Mouse (Mus musculus) large intestine, adult 2 months (tissue): ENCODE measurements around the gene 2810408A11Rik. TPM values are rescaled to one million over a fixed set of nuclear protein-coding genes. Genes with fewer than 3 reads are reported as not detected.

ENCODE experiments used
- DNase-seq: peaks from one replicate; pipeline ENCODE4 v3.0.0-alpha.2; 2012; ENCODE audit warnings: low read depth, low spot score
- WGBS: fragments of 180-500 bp; shearing (Covaris S2); methylation state at CpG from one replicate; pipeline ENCODE4 v1.1.7; 2018; 5-methylcytosine and 5-hydroxymethylcytosine counted together
- polyA plus RNA-seq: library from polyadenylated mRNA; depleted of rRNA; stranded (reverse); fragments of >200 nt; gene quantifications from 2 replicates; pipeline ENCODE4 v1.2.3, GENCODE M21; 2012; rRNA removed

Gene 2810408A11Rik
- polyA plus RNA-seq, 1 experiment = 3.0 TPM

DNA sequence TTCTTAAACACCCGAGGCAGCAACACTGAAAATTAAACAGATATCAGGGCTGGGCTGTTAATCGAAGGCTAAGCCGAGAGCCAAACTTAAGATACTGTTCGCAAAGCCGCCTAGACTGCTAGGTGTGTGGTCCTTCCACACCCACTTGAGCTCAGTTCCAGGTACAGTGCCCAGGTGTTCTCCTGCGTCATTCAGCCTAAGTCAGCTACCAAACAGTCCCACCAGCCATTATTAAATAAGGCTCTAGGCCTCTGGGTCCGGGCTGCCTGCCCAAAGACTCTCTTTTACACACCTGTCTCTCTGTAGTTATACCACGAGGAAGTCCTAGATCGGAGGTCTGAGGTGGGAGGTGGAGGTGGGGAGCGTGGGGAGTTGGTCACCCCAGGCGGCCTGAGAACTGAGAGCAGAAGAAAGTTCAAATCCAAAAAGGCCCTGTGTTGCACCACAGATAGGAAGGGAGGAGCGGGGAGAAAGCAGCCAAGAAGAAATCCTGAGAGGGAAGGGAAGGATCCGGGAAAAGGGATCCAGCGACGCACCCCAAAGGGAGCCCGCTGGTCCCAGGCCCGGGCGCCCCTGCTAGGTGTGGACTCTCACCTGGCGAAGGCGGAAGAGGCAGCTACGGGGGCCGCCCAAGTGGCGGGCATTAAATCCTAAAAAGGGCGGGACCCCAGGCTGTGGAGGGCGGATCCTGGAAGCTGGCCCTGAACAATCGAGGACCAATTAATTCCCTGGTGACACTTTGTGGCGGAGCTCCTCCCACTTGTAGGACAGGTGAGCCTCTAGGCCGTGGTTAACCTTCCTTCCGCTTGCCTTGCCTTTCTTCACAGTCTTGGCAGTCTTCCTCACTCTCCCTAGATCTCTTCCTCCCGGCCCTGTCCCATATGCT lies 42.4 kb downstream of the 2810408A11Rik start, which contains the start of gene Tnk1:
TSS of gene Tnk1 (minus strand) at position 618 of the 886 bp plus-strand sequence.
- DNase-seq = peak; percentile 87
- WGBS = 20% methylated on average over 30 of the region's 30 CpGs

DNA sequence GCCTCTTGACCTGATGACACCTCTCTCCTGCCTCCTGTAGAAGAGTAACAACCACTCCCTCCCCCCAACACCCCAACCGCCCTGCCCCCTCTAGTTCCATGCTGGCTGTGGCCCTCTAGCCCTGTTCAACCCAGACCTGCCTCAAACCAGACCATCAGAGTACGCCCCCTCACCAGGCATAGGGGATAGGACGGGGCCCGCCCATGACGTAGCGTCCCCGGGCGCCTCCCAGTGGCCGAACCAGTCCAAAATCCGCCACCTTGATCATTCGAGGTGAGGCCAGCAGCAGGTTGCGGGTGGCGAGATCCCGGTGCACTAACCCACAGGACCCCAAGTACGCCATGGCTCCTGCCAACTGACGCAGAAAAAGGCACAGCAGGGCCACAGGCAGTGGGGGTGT lies 45.4 kb downstream of the 2810408A11Rik start:
- no peak for DNase-seq
- 67% methylated on average over 16 of the region's 16 CpGs for WGBS

DNA sequence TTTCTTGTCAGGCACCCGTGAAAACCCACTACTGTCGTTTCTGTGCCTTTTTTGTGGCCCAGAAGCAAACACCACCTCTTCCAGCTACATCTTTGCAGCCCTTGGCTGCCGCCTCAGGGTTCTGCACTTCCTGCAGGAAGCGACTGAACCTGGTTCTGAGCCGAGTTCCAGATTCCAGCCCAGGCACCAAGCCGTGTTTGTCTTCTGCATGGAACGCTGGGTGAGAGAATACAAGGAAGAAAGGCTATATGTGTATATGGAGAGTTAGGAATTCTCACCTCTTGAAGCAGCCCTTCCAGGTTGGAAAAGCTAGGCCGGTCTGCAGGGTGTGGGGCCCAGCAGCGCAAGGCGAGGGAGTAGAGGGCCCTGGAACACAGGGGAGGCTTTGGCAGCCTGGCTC lies 46.1 kb downstream of the 2810408A11Rik start:
- WGBS = 74% methylated on average over 10 of the region's 10 CpGs
- DNase-seq = no peak

DNA sequence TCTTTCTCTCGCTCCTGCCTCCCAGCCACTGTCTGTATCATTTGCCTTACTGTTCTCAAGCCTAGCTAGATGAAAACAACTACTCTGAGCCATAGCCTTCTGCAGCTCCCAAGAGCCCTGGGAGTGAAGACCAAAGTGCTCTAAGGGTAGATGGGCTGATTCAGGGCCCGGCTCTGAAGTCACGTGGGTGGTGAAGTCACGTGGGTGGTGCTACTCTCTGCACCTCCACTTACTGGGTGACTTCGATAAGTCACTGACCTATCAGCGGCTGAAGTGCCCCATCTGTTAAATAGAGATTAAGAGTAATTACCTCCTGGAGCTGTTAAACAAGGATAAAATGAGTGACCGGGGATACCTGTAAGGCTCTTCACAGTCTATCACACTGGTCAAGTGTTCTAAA lies 46.8 kb downstream of the 2810408A11Rik start:
- no peak for DNase-seq

DNA sequence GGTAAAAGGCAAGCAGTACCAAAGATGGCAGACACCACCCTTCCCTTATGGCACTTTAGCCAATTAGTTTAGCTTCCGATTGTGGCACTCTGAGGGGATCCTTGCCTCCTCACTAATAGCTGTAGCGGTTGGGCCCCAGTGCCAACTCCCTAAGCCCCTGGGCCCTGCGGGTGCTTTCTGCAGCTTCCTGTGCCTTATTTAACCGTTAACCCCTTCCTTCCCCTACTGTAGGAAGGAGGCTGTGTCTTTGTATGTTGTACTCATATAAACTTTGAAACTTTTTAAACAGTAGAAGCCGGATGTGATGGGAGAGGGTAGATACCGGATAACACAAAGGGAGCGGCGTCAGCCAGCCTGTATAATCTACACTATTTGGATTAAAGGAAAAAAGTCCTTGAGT lies 50.0 kb downstream of the 2810408A11Rik start:
- DNase-seq = no peak
- WGBS = 71% methylated on average over 8 of the region's 8 CpGs

More for the DNA sequence above, 46.8 kb downstream of the 2810408A11Rik start:
- WGBS = 63% methylated on average over 7 of the region's 7 CpGs

DNA sequence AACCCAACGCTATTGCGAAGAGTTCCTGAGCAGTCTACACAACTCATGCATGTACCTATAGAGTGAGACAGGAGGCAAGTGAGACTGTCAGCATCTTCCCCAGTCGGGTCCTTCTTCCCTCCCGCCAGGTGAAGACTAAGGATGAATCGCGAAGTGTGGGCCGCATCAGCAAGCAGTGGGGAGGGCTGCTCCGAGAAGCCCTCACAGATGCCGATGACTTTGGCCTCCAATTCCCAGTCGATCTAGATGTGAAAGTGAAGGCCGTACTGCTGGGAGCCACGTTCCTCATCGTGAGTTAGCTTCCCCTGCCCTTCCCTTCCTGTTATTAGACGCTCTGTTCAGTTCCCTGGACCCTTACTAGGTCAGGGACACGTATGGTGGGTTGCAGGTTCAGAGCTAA lies 50.9 kb downstream of the 2810408A11Rik start:
- 87% methylated on average over 15 of the region's 15 CpGs for WGBS

DNA sequence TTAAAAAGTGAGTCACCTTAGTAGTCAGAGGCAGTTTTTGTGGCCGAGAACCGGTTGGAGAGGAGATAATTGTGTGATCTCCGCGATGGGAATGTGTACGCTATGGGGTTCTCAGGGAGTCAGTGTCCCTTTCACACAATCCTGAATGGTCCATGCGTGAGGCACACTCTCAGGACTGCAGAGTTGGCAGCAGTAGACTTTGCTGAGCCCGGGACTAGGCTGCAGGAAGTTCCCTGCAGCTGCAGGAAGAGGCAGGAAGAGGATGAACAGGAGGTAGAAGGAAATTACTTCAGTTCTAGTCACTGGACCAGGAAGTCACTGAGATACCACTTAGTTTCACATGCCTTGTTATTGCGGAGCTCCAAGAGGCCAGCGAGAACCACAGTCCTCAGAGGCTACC lies 51.7 kb downstream of the 2810408A11Rik start:
- no peak for DNase-seq
- 70% methylated on average over 9 of the region's 9 CpGs for WGBS

More for the DNA sequence above, 50.9 kb downstream of the 2810408A11Rik start:
- no peak for DNase-seq

DNA sequence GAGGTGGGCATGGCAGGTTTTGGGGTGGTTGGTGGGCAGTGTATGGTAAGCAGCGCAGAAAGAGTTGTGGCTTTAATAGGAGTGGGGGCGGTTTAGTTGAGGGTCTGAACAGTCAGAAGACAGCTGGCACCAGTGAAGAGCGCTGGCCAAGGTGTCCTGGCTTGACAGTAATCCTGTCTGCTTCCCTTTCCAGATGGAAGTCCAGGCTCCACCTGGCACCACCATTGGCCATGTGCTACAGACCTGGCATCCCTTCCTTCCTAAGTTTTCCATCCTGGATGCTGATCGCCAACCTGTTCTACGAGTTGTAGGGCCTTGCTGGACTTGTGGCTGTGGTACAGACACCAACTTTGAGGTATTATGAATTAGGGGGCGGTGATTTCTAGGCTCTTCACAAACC lies 52.8 kb downstream of the 2810408A11Rik start:
- WGBS = 91% methylated on average over 6 of the region's 6 CpGs
- DNase-seq = no peak

Other genes starting within 250 kb of the 2810408A11Rik start
- gene Sox15, start 245.7 kb downstream of the 2810408A11Rik start, polyA plus RNA-seq = 0.18 TPM in 1 of 2 replicates, not detected in the other
- 147 and 171 TPM in 2 replicates for gene Mpdu1, start 238.3 kb downstream of the 2810408A11Rik start, polyA plus RNA-seq
- gene Cd68, start 234.8 kb downstream of the 2810408A11Rik start, polyA plus RNA-seq = 20.2 and 20.6 TPM in 2 replicates
- gene Eif4a1, start 228.6 kb downstream of the 2810408A11Rik start, polyA plus RNA-seq = 354 and 356 TPM in 2 replicates
- gene Senp3, start 218.9 kb downstream of the 2810408A11Rik start, polyA plus RNA-seq = 43.4 and 55.1 TPM in 2 replicates
- 14.4 and 16.2 TPM in 2 replicates for gene Tnfsf13, start 215.2 kb downstream of the 2810408A11Rik start, polyA plus RNA-seq
- gene Tnfsf12, start 205.1 kb downstream of the 2810408A11Rik start, polyA plus RNA-seq = 13.1 and 13.8 TPM in 2 replicates
- 2.3 and 2.8 TPM in 2 replicates for gene Tnfsfm13, start 204.9 kb downstream of the 2810408A11Rik start, polyA plus RNA-seq
- gene Polr2a, start 142.3 kb downstream of the 2810408A11Rik start, polyA plus RNA-seq = 17.5 and 33.3 TPM in 2 replicates
- gene Slc35g3, start 139.0 kb downstream of the 2810408A11Rik start, polyA plus RNA-seq = 0.07 TPM in 1 of 2 replicates, not detected in the other
- gene Zbtb4, start 135.1 kb downstream of the 2810408A11Rik start, polyA plus RNA-seq = 7.5 and 10.7 TPM in 2 replicates
- 7.3 and 10.3 TPM in 2 replicates for gene Chrnb1, start 105.0 kb downstream of the 2810408A11Rik start, polyA plus RNA-seq
- 2.8 and 4.4 TPM in 2 replicates for gene Fgf11, start 99.1 kb downstream of the 2810408A11Rik start, polyA plus RNA-seq
- gene Tmem102, start 95.4 kb downstream of the 2810408A11Rik start, polyA plus RNA-seq = 38.7 and 39.1 TPM in 2 replicates
- gene Gm39566, start 85.7 kb downstream of the 2810408A11Rik start, polyA plus RNA-seq = not detected in 2 replicates
- gene Spem2, start 82.5 kb downstream of the 2810408A11Rik start, polyA plus RNA-seq = not detected in 2 replicates
- 0.12 TPM in 1 of 2 replicates, not detected in the other for gene Spem1, start 78.8 kb downstream of the 2810408A11Rik start, polyA plus RNA-seq
- 5.1 and 7.0 TPM in 2 replicates for gene Nlgn2, start 63.2 kb downstream of the 2810408A11Rik start, polyA plus RNA-seq
- gene Tmem256, start 62.5 kb downstream of the 2810408A11Rik start, polyA plus RNA-seq = 194 and 208 TPM in 2 replicates
- 31.6 and 36.1 TPM in 2 replicates for gene Plscr3, start 54.6 kb downstream of the 2810408A11Rik start, polyA plus RNA-seq
- gene Tnk1, start 42.3 kb downstream of the 2810408A11Rik start, polyA plus RNA-seq = 28.8 and 34.4 TPM in 2 replicates
- not detected in 2 replicates for gene Tmem95, start 23.0 kb downstream of the 2810408A11Rik start, polyA plus RNA-seq
- gene Kctd11, start 19.6 kb downstream of the 2810408A11Rik start, polyA plus RNA-seq = 1.8 and 3.0 TPM in 2 replicates
- gene Acap1, start 5.4 kb downstream of the 2810408A11Rik start, polyA plus RNA-seq = 16.1 and 16.4 TPM in 2 replicates
- gene Neurl4, start 85 bp upstream of the 2810408A11Rik start, polyA plus RNA-seq = 24.4 and 36.7 TPM in 2 replicates
- 69.2 and 79.9 TPM in 2 replicates for gene Gps2, start 12.9 kb upstream of the 2810408A11Rik start, polyA plus RNA-seq
- 619 and 694 TPM in 2 replicates for gene Eif5a, start 21.0 kb upstream of the 2810408A11Rik start, polyA plus RNA-seq
- 14.7 and 16.5 TPM in 2 replicates for gene Ybx2, start 34.8 kb upstream of the 2810408A11Rik start, polyA plus RNA-seq
- 27.4 and 27.5 TPM in 2 replicates for gene Slc2a4, start 47.2 kb upstream of the 2810408A11Rik start, polyA plus RNA-seq
- 1,377 and 1,643 TPM in 2 replicates for gene Cldn7, start 63.8 kb upstream of the 2810408A11Rik start, polyA plus RNA-seq
- gene Ctdnep1, start 80.2 kb upstream of the 2810408A11Rik start, polyA plus RNA-seq = 134 and 154 TPM in 2 replicates
- 70.5 and 78.1 TPM in 2 replicates for gene Elp5, start 81.5 kb upstream of the 2810408A11Rik start, polyA plus RNA-seq
- 527 and 719 TPM in 2 replicates for gene Gabarap, start 90.2 kb upstream of the 2810408A11Rik start, polyA plus RNA-seq
- gene Phf23, start 94.8 kb upstream of the 2810408A11Rik start, polyA plus RNA-seq = 16.3 and 17.3 TPM in 2 replicates
- 5.5 and 5.8 TPM in 2 replicates for gene Dvl2, start 99.6 kb upstream of the 2810408A11Rik start, polyA plus RNA-seq
- gene Acadvl, start 114.4 kb upstream of the 2810408A11Rik start, polyA plus RNA-seq = 92.8 and 125 TPM in 2 replicates
- gene Dlg4, start 116.0 kb upstream of the 2810408A11Rik start, polyA plus RNA-seq = 5.1 and 5.9 TPM in 2 replicates
- not detected in 2 replicates for gene Asgr1, start 153.1 kb upstream of the 2810408A11Rik start, polyA plus RNA-seq
- gene Asgr2, start 191.7 kb upstream of the 2810408A11Rik start, polyA plus RNA-seq = 0.25 and 0.32 TPM in 2 replicates
- gene Mgl2, start 229.3 kb upstream of the 2810408A11Rik start, polyA plus RNA-seq = 3.5 and 5.2 TPM in 2 replicates